Mouse (Mus musculus): ENCODE measurements at regions not wholly inside any gene's neighbourhood (a gene's known extent, or its start where the extent isn't known, plus 50 kb on each side); places are given as distances from the start of the nearest gene placed in this dataset.

GRCm38 (mm10) chr1:107917037-107917436 lies 327.2 kb downstream of the Serpinb8 start:
- Histone ChIP-seq H3K27me3 (ENCODE audit: control insufficient read depth, insufficient read depth, low read length) (no peaks in the 10 kb centered on the region), H3K9me3 (ENCODE audit: control insufficient read depth, low read length) (no peaks in the 10 kb centered on the region), H3K9ac (ENCODE audit: low read length) (no peak overlapping the region), H3K4me2 (replicated peaks; ENCODE audit: low read depth) (no peak overlapping the region), H3K4me1 (replicated peaks; ENCODE audit: control insufficient read depth, insufficient read depth) (no peaks in the 10 kb centered on the region), H3K4me3 (ENCODE audit: low read depth, low read length) (no peak overlapping the region), H3K27ac (replicated peaks) (no peak overlapping the region), H3K36me3 (ENCODE audit: control insufficient read depth, insufficient read depth, low read length) (no peaks in the 10 kb centered on the region)
- ATAC-seq (ENCODE audit: low FRiP score, low TSS enrichment) (no peak), DNase-seq (ENCODE audit: low spot score) (no peak)
- 45% methylated on average over 5 of the region's 5 CpGs for WGBS
- TF ChIP-seq CTCF (IDR thresholded peaks at IDR 0.05; ENCODE audit: low read depth) (no peak), EP300 (optimal IDR thresholded peaks at IDR 0.05) (no peak)

GRCm38 (mm10) chr1:107941601-107942270 lies 351.9 kb downstream of the Serpinb8 start:
- Histone ChIP-seq H3K36me3 (ENCODE audit: control insufficient read depth, insufficient read depth, low read length) (no peaks in the 10 kb centered on the region), H3K9ac (ENCODE audit: low read length) (no peak overlapping the region), H3K4me1 (replicated peaks; ENCODE audit: control insufficient read depth, insufficient read depth) (no peaks in the 10 kb centered on the region), H3K4me3 (ENCODE audit: low read depth, low read length) (no peak overlapping the region), H3K27ac (replicated peaks) (no peak overlapping the region), H3K9me3 (ENCODE audit: control insufficient read depth, low read length) (no peaks in the 10 kb centered on the region), H3K4me2 (replicated peaks; ENCODE audit: low read depth) (no peak overlapping the region), H3K27me3 (ENCODE audit: control insufficient read depth, insufficient read depth, low read length) (no peaks in the 10 kb centered on the region)
- no peak for ATAC-seq (ENCODE audit: low FRiP score, low TSS enrichment)
- TF ChIP-seq CTCF (IDR thresholded peaks at IDR 0.05; ENCODE audit: low read depth) = no peak
- 54% methylated on average over 5 of the region's 5 CpGs for WGBS
- DNase-seq (ENCODE audit: low spot score) = no peak

- Histone ChIP-seq H3K36me3 (ENCODE audit: control insufficient read depth, insufficient read depth, low read length) (no peaks in the 10 kb centered on the region), H3K9ac (ENCODE audit: low read length) (no peak overlapping the region), H3K27ac (replicated peaks) (no peak overlapping the region), H3K27me3 (ENCODE audit: control insufficient read depth, insufficient read depth, low read length) (no peaks in the 10 kb centered on the region), H3K4me3 (ENCODE audit: low read depth, low read length) (no peak overlapping the region), H3K4me1 (replicated peaks; ENCODE audit: control insufficient read depth, insufficient read depth) (no peaks in the 10 kb centered on the region), H3K4me2 (replicated peaks; ENCODE audit: low read depth) (no peak overlapping the region), H3K9me3 (ENCODE audit: control insufficient read depth, low read length) (no peaks in the 10 kb centered on the region)
- no peak for ATAC-seq (ENCODE audit: low FRiP score, low TSS enrichment)
- TF ChIP-seq EP300 (optimal IDR thresholded peaks at IDR 0.05) (no peak), CTCF (IDR thresholded peaks at IDR 0.05; ENCODE audit: low read depth) (no peak)
- 56% methylated on average over 1 of the region's 1 CpGs for WGBS
- no peak for DNase-seq (ENCODE audit: low spot score)
Measured at GRCm38 (mm10) chr1:107946204-107946939, 356.6 kb downstream of the Serpinb8 start.

GRCm38 (mm10) chr1:107950396-107950795 lies 360.6 kb downstream of the Serpinb8 start:
- Histone ChIP-seq H3K4me3 (ENCODE audit: low read depth, low read length) (no peak overlapping the region), H3K4me2 (replicated peaks; ENCODE audit: low read depth) (no peak overlapping the region), H3K4me1 (replicated peaks; ENCODE audit: control insufficient read depth, insufficient read depth) (no peaks in the 10 kb centered on the region), H3K9ac (ENCODE audit: low read length) (no peak overlapping the region), H3K9me3 (ENCODE audit: control insufficient read depth, low read length) (no peaks in the 10 kb centered on the region), H3K27me3 (ENCODE audit: control insufficient read depth, insufficient read depth, low read length) (no peaks in the 10 kb centered on the region), H3K27ac (replicated peaks) (no peak overlapping the region), H3K36me3 (ENCODE audit: control insufficient read depth, insufficient read depth, low read length) (no peaks in the 10 kb centered on the region)
- TF ChIP-seq CTCF (IDR thresholded peaks at IDR 0.05; ENCODE audit: low read depth) (no peak), EP300 (optimal IDR thresholded peaks at IDR 0.05) (no peak)
- DNase-seq (ENCODE audit: low spot score) (no peak), ATAC-seq (ENCODE audit: low FRiP score, low TSS enrichment) (no peak)
- WGBS = 20% methylated on average over 2 of the region's 2 CpGs

- DNase-seq (ENCODE audit: low spot score) (no peak), ATAC-seq (ENCODE audit: low FRiP score, low TSS enrichment) (no peak)
- Histone ChIP-seq H3K36me3 (ENCODE audit: control insufficient read depth, insufficient read depth, low read length) (no peaks in the 10 kb centered on the region), H3K9ac (ENCODE audit: low read length) (no peak overlapping the region), H3K4me1 (replicated peaks; ENCODE audit: control insufficient read depth, insufficient read depth) (no peaks in the 10 kb centered on the region), H3K9me3 (ENCODE audit: control insufficient read depth, low read length) (no peaks in the 10 kb centered on the region), H3K4me2 (replicated peaks; ENCODE audit: low read depth) (no peak overlapping the region), H3K27ac (replicated peaks) (no peak overlapping the region), H3K27me3 (ENCODE audit: control insufficient read depth, insufficient read depth, low read length) (no peaks in the 10 kb centered on the region), H3K4me3 (ENCODE audit: low read depth, low read length) (no peak overlapping the region)
- no peak for TF ChIP-seq EP300 (optimal IDR thresholded peaks at IDR 0.05)
- TF ChIP-seq CTCF (IDR thresholded peaks at IDR 0.05; ENCODE audit: low read depth) = no peak
Measured at GRCm38 (mm10) chr1:107961009-107961408, 371.2 kb downstream of the Serpinb8 start.

GRCm38 (mm10) chr1:107975626-107976335 lies 386.0 kb downstream of the Serpinb8 start:
- no peak overlapping the region for H3K9ac ChIP-seq (ENCODE audit: low read length)
- WGBS = 53% methylated on average over 8 of the region's 8 CpGs
- no peaks in the 10 kb centered on the region for H3K9me3 ChIP-seq (ENCODE audit: control insufficient read depth, low read length)
- H3K4me2 ChIP-seq (replicated peaks; ENCODE audit: low read depth) = no peak overlapping the region
- ATAC-seq (ENCODE audit: low FRiP score, low TSS enrichment) = no peak
- no peaks in the 10 kb centered on the region for H3K27me3 ChIP-seq (ENCODE audit: control insufficient read depth, insufficient read depth, low read length)
- no peaks in the 10 kb centered on the region for H3K4me1 ChIP-seq (replicated peaks; ENCODE audit: control insufficient read depth, insufficient read depth)
- H3K36me3 ChIP-seq (ENCODE audit: control insufficient read depth, insufficient read depth, low read length) = no peaks in the 10 kb centered on the region
- H3K4me3 ChIP-seq (ENCODE audit: low read depth, low read length) = no peak overlapping the region
- no peak for TF ChIP-seq EP300 (optimal IDR thresholded peaks at IDR 0.05)
- no peak for TF ChIP-seq CTCF (IDR thresholded peaks at IDR 0.05; ENCODE audit: low read depth)
- no peak for DNase-seq (ENCODE audit: low spot score)
- H3K27ac ChIP-seq (replicated peaks) = no peak overlapping the region
